Mouse (Mus musculus): ENCODE measurements around the gene Bbs9. TPM values are rescaled to one million over a fixed set of nuclear protein-coding genes. Genes with fewer than 3 reads are reported as not detected.

Bbs9 gene
- total RNA-seq (2021) = 10 to 100 TPM; 21.0 to 26.6 TPM
- long read RNA-seq, experiment 1, partial matches to known transcripts = 2 of 6 reads
- long read RNA-seq, experiment 1, other reads (novel, unspliced or antisense) = 4 of 6 reads
- long read RNA-seq, experiment 2, partial matches to known transcripts = 1 of 6 reads
- long read RNA-seq, experiment 2, other reads (novel, unspliced or antisense) = 3 of 6 reads

- Histone ChIP-seq H3K4me3 (peak within 1 kb of the TSS; percentile 65), H3K27ac (peak within 1 kb of the TSS; percentile 85)
- DNase-seq (ENCODE audit: low spot score in 2 of 2) = peak; percentile 94 to 96
- TF ChIP-seq CTCF (conservative IDR thresholded peaks at IDR 0.05) = no peak
These were observed at the start of gene Bbs9 for GRCm38 (mm10) chr9:22475424-22475868. Gene Bbs9, plus strand, starts transcription at chr9:22475715.

GRCm38 (mm10) chr9:22428028-22428665 is 47.4 kb upstream of the Bbs9 start:
- no peak for TF ChIP-seq CTCF (conservative IDR thresholded peaks at IDR 0.05)
- Histone ChIP-seq H3K4me3 (no peak overlapping the region), H3K27ac (no peak overlapping the region)
- DNase-seq (ENCODE audit: low spot score in 2 of 2) = no peak

GRCm38 (mm10) chr9:22428666-22429410 is 46.7 kb upstream of the Bbs9 start:
- TF ChIP-seq CTCF (conservative IDR thresholded peaks at IDR 0.05) = no peak

GRCm38 (mm10) chr9:22429533-22430241 is 45.8 kb upstream of the Bbs9 start:
- H3K27ac ChIP-seq = no peak overlapping the region
- peak; percentile 41 for TF ChIP-seq CTCF (conservative IDR thresholded peaks at IDR 0.05)
- DNase-seq (ENCODE audit: low spot score in 2 of 2) = no peak
- H3K4me3 ChIP-seq = no peak overlapping the region

More at GRCm38 (mm10) chr9:22428666-22429410, 46.7 kb upstream of the Bbs9 start:
- H3K4me3 ChIP-seq = no peak overlapping the region
- DNase-seq (ENCODE audit: low spot score in 2 of 2) = no peak
- H3K27ac ChIP-seq = no peak overlapping the region

GRCm38 (mm10) chr9:22430315-22430840 is 45.1 kb upstream of the Bbs9 start:
- TF ChIP-seq CTCF (conservative IDR thresholded peaks at IDR 0.05) = no peak
- no peak overlapping the region for H3K4me3 ChIP-seq
- no peak for DNase-seq (ENCODE audit: low spot score in 2 of 2)
- H3K27ac ChIP-seq = no peak overlapping the region

- Histone ChIP-seq H3K4me3 (no peak overlapping the region), H3K27ac (no peak overlapping the region)
- no peak for TF ChIP-seq CTCF (conservative IDR thresholded peaks at IDR 0.05)
- DNase-seq (ENCODE audit: low spot score in 2 of 2) = no peak
These were observed 42.3 kb upstream of the Bbs9 start for GRCm38 (mm10) chr9:22433221-22433620.

GRCm38 (mm10) chr9:22434101-22434500 is 41.4 kb upstream of the Bbs9 start:
- no peak overlapping the region for H3K4me3 ChIP-seq
- no peak for TF ChIP-seq CTCF (conservative IDR thresholded peaks at IDR 0.05)

GRCm38 (mm10) chr9:22438826-22439225 is 36.7 kb upstream of the Bbs9 start:
- peak; percentile 28 for TF ChIP-seq CTCF (conservative IDR thresholded peaks at IDR 0.05)
- Histone ChIP-seq H3K27ac (no peak overlapping the region), H3K4me3 (no peak overlapping the region)
- no peak for DNase-seq (ENCODE audit: low spot score in 2 of 2)

More at GRCm38 (mm10) chr9:22434101-22434500, 41.4 kb upstream of the Bbs9 start:
- no peak overlapping the region for H3K27ac ChIP-seq
- DNase-seq (ENCODE audit: low spot score in 2 of 2) = no peak

- DNase-seq (ENCODE audit: low spot score in 2 of 2) = no peak
- Histone ChIP-seq H3K27ac (no peak overlapping the region), H3K4me3 (no peak overlapping the region)
- TF ChIP-seq CTCF (conservative IDR thresholded peaks at IDR 0.05) = no peak
These were observed 32.4 kb upstream of the Bbs9 start for GRCm38 (mm10) chr9:22443157-22443556.

- Histone ChIP-seq H3K27ac (no peak overlapping the region), H3K4me3 (no peak overlapping the region)
- DNase-seq (ENCODE audit: low spot score in 2 of 2) = no peak
- TF ChIP-seq CTCF (conservative IDR thresholded peaks at IDR 0.05) = no peak
These were observed 30.4 kb upstream of the Bbs9 start for GRCm38 (mm10) chr9:22445123-22445522.

- no peak overlapping the region for H3K27ac ChIP-seq
- TF ChIP-seq CTCF (conservative IDR thresholded peaks at IDR 0.05) = no peak
- DNase-seq (ENCODE audit: low spot score in 2 of 2) = no peak
- H3K4me3 ChIP-seq = no peak overlapping the region
These were observed 28.3 kb upstream of the Bbs9 start for GRCm38 (mm10) chr9:22447213-22447612.

- Histone ChIP-seq H3K4me3 (no peak overlapping the region), H3K27ac (no peak overlapping the region)
- DNase-seq (ENCODE audit: low spot score in 2 of 2) = no peak
- peak; percentile 58 for TF ChIP-seq CTCF (conservative IDR thresholded peaks at IDR 0.05)
These were observed 27.1 kb upstream of the Bbs9 start for GRCm38 (mm10) chr9:22448420-22448819.

Measured in layer of hippocampus, adult 2 months (tissue).